Mouse (Mus musculus) left cerebral cortex, adult 9 months (tissue): ENCODE results near the gene Nfx1.
"Not testable (repeated sequence)": the region's sequence is repeated elsewhere in the genome, so short reads cannot be mapped to it uniquely, and the experiment has no call there.

Experiments
- DNase-seq, 2 experiments: peaks; one replicate each; pipeline ENCODE4 v3.0.0; 2022; ENCODE audit warnings: low spot score in 2 of 2

The Nfx1 gene

DNA sequence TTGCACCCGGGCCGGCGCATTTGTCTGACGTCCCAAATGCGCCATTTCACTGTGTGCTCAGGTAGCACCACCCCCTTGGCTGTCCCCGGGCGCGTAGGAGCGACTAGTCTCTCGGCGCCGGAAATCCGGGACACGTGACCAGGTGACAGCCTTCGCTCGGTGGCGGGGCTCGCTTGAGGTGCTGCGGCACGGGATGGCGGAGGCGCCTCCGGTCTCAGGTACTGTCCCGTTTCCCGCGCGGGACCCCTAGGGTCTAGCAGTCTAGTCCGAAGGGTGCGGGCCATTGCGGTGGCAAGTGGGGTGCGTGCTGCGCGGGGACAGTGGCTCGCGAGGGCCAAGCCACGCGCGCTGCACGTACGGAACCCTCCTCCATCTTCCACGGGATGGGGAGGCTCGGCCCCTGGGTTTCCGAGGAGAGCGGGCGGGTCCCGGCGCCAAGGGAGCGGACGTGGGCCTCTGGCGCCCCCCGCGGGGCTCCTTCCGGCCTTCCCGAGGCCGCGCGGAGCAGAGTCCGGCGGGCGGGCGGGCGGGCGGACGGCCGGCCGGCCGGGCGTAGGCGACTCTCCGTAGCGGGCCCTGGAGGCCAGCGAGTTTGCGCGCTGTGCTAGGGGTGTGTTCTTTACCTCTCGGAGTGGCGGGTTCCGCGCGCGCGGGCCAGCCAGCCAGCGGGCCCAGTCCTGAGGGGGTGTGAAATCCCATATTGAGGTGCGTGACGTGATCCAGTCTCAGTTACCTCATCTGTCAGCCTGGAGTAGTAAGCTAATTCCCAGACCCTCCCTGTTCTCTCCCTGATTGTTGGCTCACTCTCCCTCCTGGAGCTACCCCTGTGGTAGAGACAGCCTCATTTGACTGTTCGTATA is at the start of gene Nfx1:
TSS of gene Nfx1 (plus strand) at position 65 of the 860 bp plus-strand sequence.
- DNase-seq: peak; percentile 85 to 95

DNA sequence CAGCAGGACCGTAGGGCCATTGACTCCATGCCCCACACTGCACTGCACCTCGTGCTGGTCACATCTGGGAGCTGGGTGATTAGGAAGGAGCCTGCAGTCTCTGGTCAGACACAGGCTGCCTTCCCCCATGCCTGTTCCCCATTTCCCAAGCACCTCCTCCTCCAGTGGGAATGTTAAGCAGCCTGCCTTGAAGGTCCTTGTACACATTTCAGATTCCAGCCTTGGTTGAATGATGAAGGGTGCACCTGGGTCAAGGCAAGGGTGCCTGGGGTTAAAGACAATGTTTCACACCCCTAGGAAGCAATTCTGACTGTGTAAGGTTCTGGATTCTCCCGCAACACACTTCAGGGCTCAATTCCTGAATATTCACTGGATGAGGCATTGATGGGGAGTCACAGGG is 49.4 kb upstream of the Nfx1 start:
- DNase-seq: no peak

DNA sequence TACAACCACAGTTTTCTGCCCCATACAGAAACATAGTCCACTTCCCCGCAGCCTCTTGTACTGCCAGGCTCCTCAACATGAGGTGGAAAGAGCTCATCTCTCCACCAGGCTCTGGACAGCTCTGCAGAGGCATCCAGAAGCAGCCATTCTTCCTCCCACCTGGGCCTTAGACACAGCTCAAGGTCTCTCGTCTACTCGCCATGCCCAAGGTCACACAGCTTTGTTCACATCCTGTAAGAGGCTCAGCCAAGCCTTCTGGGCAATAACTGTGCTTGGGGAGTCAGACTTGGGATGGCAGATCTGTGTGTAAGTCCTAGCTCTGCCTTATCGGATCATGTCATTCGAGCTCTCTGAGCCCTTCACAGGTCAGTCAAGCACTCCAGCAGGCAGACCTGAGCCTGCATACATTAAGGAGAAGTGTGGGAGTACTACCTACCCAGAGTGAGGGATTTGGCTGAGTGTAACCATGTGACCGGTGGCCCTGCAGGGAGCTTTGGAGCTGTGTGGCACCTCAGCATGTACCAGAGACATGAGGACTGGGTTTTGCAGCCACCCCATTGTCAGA is 47.5 kb upstream of the Nfx1 start:
- DNase-seq: no peak

DNA sequence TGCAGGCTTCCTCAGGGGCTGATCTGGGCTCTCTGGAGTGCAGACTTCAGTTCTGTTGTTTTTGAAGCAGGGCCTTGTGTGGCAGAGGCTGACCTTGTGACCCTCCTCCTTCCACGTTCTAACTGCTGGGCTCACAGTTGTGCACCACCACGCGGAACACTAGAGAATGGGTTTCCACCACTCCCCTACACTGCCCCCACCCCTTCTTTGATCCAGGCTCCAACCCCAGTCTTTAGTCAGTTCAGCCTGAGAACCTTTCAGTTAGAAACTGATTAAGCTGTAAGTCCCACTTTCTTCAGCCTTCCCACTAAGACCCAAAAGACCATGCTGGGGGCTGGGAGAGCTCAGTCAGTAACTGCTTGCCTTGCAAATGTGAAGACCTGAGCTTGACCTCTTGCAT is 45.1 kb upstream of the Nfx1 start:
- no peak for DNase-seq

DNA sequence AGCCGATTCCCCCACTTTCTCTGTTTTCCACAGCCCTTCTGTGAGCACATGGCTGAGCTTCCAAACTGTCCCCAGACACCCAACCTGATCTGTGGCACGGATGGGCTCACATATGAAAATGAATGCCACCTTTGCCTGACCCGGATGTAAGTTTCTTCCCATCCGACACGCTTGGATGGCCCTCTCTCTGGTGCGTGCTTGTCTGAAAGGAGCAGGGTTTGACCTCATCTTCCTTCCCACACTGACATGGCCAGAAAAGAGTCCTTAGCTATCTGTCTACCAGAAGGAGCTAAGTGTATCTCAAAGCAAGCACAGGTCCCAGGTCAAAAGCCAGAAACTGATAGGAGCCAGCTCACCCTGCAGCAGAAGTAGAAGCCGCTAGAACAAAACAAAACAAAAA is 41.7 kb upstream of the Nfx1 start:
- DNase-seq: no peak

DNA sequence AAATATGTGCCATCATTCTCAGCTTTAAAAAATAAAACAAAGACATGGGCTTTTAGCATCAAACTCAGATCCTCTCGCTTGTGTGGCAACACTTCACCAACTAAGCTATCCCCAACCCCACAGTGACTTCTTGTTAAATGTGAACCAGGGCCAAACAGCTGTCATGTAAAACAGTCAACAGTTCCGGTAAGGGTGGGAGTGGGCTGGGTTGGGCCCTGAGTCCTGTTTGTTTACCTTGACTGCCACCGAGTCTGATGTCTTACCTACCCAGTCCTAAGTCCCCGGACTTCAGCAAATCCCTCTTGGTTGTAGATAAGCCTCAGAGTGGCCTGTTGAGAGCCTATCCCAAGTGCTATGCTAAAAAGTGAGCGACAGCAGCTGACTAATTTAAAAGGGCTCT is 37.0 kb upstream of the Nfx1 start:
- DNase-seq: no peak

DNA sequence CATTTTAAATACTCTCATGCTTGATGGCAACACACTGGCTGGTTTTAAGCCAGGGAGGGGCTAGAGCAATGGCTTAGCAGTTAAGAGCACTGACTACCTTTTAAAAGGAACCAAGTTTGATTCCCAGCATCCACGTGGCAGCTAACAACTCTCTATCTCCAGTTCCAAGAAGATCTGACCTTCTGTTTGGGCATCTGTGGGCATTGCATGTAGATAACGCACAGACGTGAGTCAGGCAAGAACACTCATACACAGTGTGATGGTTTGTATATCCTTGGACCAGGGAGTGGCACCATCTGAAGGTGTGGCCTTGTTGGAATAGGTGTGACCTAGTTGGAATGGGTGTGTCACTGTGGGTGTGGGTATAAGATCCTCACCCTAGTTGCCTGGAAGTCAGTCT is 36.3 kb upstream of the Nfx1 start:
- DNase-seq: not testable (repeated sequence)

DNA sequence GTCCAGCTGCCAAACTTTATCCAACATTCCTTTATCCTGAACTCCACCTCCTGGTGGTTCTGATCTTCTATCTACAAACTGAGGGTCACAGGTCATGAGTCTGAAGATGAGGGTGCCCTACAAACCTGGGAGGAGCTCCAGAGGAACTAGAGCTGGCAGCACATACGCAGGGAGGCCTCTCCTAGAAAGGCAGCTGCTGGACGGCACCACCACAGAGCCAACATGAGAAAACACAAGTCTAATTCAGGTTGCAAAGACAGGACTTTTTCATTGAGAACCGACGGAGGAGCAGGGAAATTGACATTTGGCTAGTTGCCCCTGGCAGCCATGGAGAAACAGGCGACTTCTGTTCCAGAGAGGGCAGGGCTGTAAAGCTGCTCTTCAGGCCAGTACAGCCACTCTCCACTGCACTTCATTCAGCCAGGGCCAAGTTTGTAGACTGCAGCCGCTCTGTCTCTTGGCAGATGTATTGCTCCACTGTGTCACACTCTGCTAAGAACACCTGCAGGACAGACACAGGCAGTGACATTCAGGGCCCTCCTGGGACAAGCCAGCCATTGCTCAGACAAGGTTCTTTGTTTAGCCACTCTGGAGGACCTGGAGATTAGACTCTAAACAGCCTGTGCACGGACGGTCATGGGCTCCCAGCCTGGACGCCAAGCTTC is 34.4 kb upstream of the Nfx1 start:
- DNase-seq: peak; percentile 45 to 61

DNA sequence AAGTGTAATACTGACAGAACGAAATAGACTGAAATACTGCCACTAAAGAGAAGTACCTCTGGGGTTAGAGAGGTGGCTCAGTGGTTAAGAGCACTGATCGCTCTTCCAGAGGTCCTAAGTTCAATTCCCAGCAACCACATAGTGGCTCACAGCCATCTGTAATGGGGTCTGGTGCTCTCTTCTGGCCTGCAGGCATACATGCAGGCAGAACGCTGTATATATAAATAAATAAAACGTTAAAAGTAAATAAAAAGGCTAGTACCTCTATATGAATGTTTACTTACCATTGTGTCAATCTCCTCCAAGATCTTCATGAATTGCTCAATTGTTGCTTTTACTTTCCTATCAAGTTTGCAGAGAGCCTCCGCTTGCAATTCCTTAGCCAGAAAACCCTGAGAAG is 31.9 kb upstream of the Nfx1 start:
- DNase-seq: no peak

DNA sequence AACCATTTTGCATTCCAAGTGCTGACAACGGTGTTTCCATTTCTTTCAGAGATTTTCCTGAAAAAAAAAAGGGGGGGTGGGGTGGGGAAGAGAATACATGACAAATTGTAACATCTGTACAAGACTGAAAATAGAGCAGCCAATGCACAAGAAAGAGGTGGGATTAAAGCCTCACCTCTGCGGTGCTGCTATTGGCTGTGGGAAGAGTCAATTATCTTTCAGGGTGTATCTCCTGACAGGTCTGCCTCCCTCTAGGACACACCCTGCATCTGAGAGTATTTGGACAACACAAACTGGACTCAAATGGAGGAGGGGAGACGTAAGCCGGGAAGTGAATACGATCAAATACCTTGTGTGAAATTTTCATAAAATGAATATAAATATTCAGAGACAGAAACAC is 27.1 kb upstream of the Nfx1 start:
- no peak for DNase-seq

DNA sequence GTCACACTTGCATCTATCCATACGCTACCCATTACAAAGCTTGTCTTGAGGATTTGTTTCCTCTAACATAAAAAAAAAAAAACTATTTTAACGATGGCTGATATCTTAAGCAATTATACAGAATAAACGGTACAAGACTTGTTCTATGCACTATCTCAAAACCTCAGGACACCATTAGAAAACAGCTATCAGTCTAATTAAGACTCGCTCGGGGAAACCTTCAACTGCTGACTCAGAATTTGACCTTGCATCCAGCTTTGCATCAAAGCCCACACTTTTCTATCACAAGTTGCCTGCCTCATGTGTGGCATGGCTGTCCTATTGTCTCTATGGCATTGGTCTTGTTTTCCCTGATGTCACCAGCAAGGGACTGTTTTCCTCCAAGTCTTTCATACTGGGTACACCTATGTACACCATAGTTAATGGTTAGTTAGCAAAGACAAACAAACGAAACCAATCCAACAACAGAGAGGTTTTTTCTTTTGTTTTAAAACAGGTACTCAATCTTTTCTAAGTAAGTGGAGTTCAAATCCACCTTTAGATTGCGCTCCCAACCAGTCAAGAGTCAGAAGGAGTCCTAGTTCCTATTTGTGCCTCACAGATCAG is 24.1 kb upstream of the Nfx1 start:
- DNase-seq: no peak

DNA sequence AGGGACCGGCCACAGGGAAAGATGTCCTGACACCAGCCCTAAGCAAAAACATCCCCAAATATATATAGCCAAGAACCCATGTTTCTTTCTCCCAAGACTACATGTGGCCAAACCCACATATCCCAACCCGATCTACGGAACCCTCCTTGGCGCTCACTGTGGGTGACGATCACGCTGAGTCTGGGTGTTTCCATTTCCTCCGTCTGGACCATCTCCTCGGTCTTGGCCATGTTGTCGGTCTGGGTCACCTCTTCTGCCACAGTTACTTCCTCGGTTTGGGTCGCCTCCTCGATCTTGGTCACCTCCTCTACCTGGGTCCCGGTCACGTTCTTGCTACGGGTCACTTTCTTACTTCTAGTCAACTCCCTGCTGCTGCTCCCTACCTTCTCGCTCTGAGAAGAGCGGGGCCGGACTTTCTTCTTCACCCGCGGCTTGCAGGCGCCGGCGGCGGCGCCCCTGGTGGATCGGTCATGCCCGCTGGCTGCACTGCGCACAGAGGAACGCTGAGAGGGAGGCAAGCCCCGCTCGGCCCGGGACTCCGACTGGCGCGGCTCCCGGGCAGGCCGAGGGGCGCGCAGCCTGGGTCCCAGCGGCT is 23.0 kb upstream of the Nfx1 start:
- DNase-seq: no peak

DNA sequence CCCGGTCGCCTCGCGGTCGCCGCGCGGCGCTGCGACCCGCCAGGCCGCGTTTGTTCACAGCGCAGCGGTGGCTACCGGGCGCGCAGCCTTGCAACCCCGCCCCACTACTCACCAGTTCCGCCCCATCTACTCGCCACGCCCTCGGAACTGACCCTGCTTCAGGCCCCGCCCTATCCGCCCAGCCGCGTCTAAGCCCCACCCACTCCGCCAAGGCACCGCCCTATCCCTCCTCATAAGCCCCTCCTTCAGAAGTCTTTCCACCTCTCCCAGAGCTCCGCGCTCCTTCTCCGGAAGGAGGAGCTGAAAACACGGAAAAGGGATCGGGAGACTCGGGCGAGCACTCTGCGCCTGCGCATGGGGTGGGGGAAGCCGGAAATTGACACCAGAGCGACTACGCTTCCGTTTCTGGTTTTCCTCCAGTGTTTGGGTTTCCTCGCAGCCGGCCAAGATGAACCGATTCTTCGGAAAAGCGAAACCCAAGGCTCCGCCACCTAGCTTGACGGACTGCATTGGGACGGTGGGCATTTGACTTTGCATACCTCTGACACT is 22.5 kb upstream of the Nfx1 start, which contains the start of the genes Bag1 and Chmp5:
TSS of gene Bag1 (minus strand) at position 135 of the 549 bp plus-strand sequence.
TSS of gene Chmp5 (plus strand) at position 248 of the 549 bp plus-strand sequence.
- DNase-seq: peak; percentile 97 to 99

DNA sequence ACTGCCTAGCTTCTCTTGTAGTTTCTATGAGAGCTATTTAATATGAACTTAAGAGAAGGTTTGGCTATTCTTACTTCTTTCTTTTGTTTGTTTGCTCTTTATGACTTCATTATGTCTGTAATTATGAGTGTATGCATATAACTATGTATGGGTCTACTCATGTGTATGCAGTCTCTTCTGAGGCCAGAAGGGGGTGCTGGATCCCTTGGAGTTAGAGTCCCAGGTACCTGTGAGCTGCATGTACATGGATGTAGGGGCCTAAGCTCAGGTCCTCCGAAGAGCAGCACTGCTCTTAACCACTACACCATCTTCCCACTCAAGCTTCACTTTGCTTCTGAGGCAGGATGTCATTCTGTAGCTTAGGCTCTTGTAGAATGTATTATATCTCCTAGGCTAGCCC is 17.2 kb upstream of the Nfx1 start:
- no peak for DNase-seq

DNA sequence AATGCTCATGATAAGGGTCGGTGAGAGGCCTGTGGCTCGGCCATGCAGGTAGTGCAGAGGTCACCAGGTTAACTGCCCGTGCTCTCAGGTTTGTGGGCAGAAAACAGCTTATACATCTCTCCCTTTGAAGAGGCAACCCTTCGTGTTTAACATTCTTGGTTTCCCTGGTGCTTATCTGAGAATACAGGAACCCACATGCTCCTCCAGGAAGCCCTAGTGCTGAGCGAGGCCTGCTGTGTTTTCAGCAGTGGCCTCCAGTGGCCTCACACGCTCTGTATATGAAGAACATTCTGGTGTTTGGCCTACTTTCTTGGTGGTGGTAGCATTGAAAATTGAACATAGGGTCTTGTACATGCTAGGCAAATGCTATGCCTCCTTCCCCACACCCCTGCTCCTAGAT is 14.8 kb upstream of the Nfx1 start:
- DNase-seq: no peak

DNA sequence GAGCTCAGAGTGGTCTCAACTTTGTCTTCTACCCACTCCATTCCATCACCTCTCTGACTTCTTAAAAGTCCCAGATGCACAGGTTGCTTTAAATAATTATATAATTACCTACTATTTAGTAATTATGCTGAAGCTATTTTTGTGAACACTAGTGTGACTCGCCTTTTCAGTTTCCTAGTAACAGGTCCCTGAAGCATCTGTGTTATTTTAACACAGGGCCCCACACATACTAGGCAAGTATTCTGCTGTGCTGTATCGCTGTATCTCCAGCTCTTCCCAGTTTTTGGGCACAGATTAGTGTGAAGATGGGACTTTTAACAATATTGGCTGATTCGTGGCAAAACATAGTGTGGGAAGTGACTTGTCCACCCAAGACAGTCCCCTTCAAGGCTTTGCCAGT is 7.2 kb upstream of the Nfx1 start:
- no peak for DNase-seq

DNA sequence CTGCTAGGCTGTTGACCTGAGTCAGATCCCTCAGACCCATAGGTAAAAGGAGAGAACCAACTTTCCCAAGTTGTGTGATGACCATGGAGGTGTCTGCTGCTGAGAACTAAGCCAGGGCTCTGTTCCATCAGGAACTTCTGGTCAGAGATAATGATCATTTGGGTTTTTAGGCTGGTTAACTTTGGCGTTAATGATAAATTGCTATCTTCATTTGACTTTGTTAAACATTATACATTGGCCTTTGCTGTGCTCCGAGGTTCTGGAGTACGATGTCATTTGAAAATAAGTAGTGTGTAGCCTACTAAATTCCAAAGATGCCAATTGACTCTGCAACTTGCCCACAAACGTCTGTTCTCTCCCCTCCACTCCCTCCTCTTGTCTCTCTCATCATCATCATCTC is 1.5 kb upstream of the Nfx1 start:
- no peak for DNase-seq

DNA sequence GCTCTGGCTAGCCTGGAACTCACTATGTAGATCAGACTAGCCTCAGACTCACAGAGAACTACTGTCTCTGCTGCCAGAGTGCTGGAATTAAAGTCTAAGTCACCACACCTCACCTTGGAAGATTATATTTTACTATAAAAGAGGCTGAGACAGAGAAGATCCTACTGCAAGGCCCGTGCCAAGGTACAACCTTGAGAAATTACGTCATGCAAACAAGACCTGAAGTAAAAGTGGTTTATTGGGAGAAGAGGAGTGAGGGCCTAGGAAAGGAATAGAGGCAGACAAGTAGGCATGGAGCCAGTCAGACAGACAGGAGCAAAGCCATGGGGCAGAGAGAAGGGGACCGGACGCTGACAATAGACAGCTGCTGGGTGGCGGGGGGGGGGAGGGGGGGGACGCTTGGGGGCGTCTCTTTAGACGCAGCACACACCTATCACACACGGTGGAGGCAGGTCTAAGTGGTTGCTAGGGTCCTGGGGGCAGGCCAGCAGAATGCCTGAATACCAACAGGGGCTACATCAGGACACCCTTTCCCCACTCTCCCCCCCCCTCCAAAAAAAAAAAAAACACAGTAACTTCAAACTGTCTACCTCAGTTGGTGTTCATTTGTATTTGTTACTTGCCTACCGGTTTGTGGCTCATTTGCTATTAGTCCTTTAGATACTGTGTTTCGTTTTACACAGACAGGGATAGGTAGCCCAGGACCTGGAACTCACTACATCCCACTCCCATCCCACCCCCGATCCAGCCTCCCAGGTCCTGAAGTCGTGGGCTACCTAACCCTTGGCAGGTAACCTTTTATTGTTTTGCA is 720 bp upstream of the Nfx1 start:
- no peak for DNase-seq

DNA sequence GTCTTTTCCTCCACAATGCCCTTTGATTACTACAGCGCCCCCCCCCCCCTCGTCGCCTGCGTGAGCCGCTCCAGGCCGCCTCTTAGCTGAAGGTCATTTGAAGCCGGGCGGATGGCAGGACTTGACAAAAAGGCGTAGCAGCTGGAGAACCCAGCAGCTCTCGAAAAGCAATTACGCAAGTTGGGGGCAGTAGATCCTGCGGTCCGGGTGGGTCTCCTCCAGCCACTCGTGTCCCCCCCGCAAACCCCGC is 189 bp upstream of the Nfx1 start:
- no peak for DNase-seq

DNA sequence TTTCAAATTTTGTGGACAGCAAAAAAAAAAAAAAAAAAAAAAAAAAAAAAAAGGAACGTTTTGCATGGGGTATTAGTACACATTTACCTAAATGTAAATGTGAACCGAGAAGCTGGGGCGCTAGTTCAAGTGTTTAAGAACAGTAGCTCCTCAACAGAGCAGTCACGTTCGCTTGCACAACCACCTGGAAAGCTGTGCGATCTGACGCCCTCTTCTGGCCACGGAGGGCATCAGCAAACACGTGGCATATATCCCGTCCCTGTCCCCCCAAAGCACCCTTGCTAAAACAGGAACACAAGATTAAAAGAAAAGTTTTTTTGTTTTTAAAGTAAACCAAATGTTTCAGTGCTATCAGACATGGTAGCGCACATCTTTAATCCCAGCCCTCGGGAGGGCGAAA is 1.0 kb downstream of the Nfx1 start:
- peak in 1 of 2 experiments; percentile 4 for DNase-seq

DNA sequence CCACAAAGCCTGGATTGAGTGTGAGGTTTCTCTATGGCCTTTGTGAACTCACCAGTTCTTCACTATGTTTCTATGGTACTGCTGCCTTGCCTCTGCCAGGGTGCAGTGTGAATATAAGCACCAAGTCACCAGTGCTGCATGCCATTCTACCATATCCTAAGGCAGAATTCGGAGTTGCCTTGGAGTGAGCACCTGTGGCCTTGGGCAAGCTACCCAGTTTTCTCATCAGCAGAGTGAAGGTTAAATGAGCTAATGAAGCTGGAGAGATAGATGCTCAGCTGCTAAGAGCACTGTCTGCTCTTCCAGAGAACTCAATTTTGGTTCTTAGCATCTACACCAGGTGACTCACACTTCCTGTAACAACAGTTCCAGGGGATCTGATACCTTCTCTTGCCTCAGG is 3.3 kb downstream of the Nfx1 start:
- no peak for DNase-seq
